Mouse (Mus musculus) midbrain, embryonic 16.5 days (tissue): Measurements from ENCODE around the gene Plxnc1. TPM values are rescaled to one million over a fixed set of nuclear protein-coding genes. Genes with fewer than 3 reads are reported as not detected.

ENCODE experiments used
- ATAC-seq: fragments of 200-750 bp; cut with Nextera tagmentation; 2 replicates; pipeline ENCODE4 v1.8.0; 2017; ENCODE audit warnings: moderate TSS enrichment
- H3K27ac ChIP-seq: fragments of 300-500 bp; sonication (generic); 2 replicates; pipeline ENCODE4 v1.5.1; 2014; ENCODE audit warnings: mild to moderate bottlenecking, low read length, mixed read lengths
- H3K27me3 ChIP-seq: fragments of 300-500 bp; sonication (generic); 2 replicates; pipeline ENCODE4 v1.6.1; 2014; ENCODE audit warnings: low read depth, low read length, mixed read lengths; ENCODE audit not compliant: control insufficient read depth, insufficient read depth
- H3K36me3 ChIP-seq: fragments of 300-500 bp; sonication (generic); 2 replicates; pipeline ENCODE4 v1.6.1; 2014; ENCODE audit warnings: mild to moderate bottlenecking, low read length, moderate library complexity, mixed read lengths; ENCODE audit not compliant: control insufficient read depth, insufficient read depth
- H3K4me1 ChIP-seq: fragments of 300-500 bp; sonication (generic); 2 replicates; pipeline ENCODE4 v1.6.1; 2014; ENCODE audit warnings: mild to moderate bottlenecking, low read length, mixed read lengths; ENCODE audit not compliant: control insufficient read depth, insufficient read depth
- H3K4me2 ChIP-seq: fragments of 300-500 bp; sonication (generic); 2 replicates; pipeline ENCODE4 v1.6.1; 2014; ENCODE audit warnings: mild to moderate bottlenecking, low read length, mixed read lengths
- H3K4me3 ChIP-seq: fragments of 300-500 bp; sonication (generic); 2 replicates; pipeline ENCODE4 v1.5.1; 2014; ENCODE audit warnings: low read depth, mild to moderate bottlenecking, low read length, moderate library complexity, mixed read lengths
- H3K9ac ChIP-seq: fragments of 300-500 bp; sonication (generic); 2 replicates; pipeline ENCODE4 v1.6.1; 2014; ENCODE audit warnings: low read depth, low read length, mixed read lengths
- H3K9me3 ChIP-seq: fragments of 300-500 bp; sonication (generic); replicated peaks from 2 replicates; pipeline ENCODE4 v1.6.1; 2014; ENCODE audit warnings: mild to moderate bottlenecking, low read length, mixed read lengths; ENCODE audit not compliant: control insufficient read depth, poor library complexity, severe bottlenecking
- WGBS: fragments of 180-500 bp; shearing (Covaris S2); extraction: QIAGEN DNeasy Blood & Tissue Kit; methylation state at CpG from one replicate; pipeline ENCODE4 v1.1.7; 2014; 5-methylcytosine and 5-hydroxymethylcytosine counted together
- polyA plus RNA-seq: library from polyadenylated mRNA; unstranded; fragments of >200 nt; fragmentation: Nextera tagmentation; extraction: Ambion mirVana; gene quantifications from 2 replicates; pipeline ENCODE4 v1.2.1, GENCODE M21; 2015

Plxnc1 gene
- polyA plus RNA-seq, 1 experiment from 2014 or later, result 14.6 TPM

GRCm38 (mm10) chr10:94912551-94912950 lies 32.1 kb downstream of the Plxnc1 start:
- Histone ChIP-seq H3K4me1 (no peaks in the 10 kb centered on the region), H3K27ac (no peak overlapping the region), H3K9me3 (no peaks in the 10 kb centered on the region), H3K4me2 (no peak overlapping the region), H3K4me3 (no peak overlapping the region), H3K9ac (no peak overlapping the region), H3K36me3 (no peaks in the 10 kb centered on the region), H3K27me3 (no peaks in the 10 kb centered on the region)
- WGBS, result 82% methylated on average over 1 of the region's 1 CpGs
- ATAC-seq, result no peak

- Histone ChIP-seq H3K9ac (no peak overlapping the region), H3K27ac (no peak overlapping the region), H3K4me3 (no peak overlapping the region), H3K9me3 (no peaks in the 10 kb centered on the region), H3K27me3 (no peaks in the 10 kb centered on the region), H3K36me3 (no peaks in the 10 kb centered on the region), H3K4me2 (no peak overlapping the region), H3K4me1 (peaks cover 8% of the 10 kb centered on the region)
- no peak for ATAC-seq
- WGBS, result 88% methylated on average over 6 of the region's 6 CpGs
Measured at GRCm38 (mm10) chr10:94911102-94911501, 33.5 kb downstream of the Plxnc1 start.

GRCm38 (mm10) chr10:94910570-94910969 lies 34.1 kb downstream of the Plxnc1 start:
- Histone ChIP-seq H3K27me3 (no peaks in the 10 kb centered on the region), H3K27ac (no peak overlapping the region), H3K9me3 (no peaks in the 10 kb centered on the region), H3K4me1 (peaks cover 12% of the 10 kb centered on the region), H3K4me3 (no peak overlapping the region), H3K36me3 (no peaks in the 10 kb centered on the region), H3K4me2 (no peak overlapping the region), H3K9ac (no peak overlapping the region)
- WGBS, result 92% methylated on average over 4 of the region's 4 CpGs
- no peak for ATAC-seq

- Histone ChIP-seq H3K27me3 (no peaks in the 10 kb centered on the region), H3K4me3 (no peak overlapping the region), H3K9ac (no peak overlapping the region), H3K27ac (no peak overlapping the region), H3K9me3 (no peaks in the 10 kb centered on the region), H3K4me1 (peaks cover 17% of the 10 kb centered on the region), H3K4me2 (no peak overlapping the region), H3K36me3 (no peaks in the 10 kb centered on the region)
- 81% methylated on average over 2 of the region's 2 CpGs for WGBS
- ATAC-seq, result no peak
Measured at GRCm38 (mm10) chr10:94909789-94910188, 34.8 kb downstream of the Plxnc1 start.

GRCm38 (mm10) chr10:94908976-94909717 lies 35.5 kb downstream of the Plxnc1 start:
- no peak overlapping the region for H3K4me3 ChIP-seq
- WGBS, result 91% methylated on average over 11 of the region's 11 CpGs

GRCm38 (mm10) chr10:94905689-94906473 lies 38.8 kb downstream of the Plxnc1 start:
- WGBS, result 16% methylated on average over 21 of the region's 21 CpGs

More at GRCm38 (mm10) chr10:94908976-94909717, 35.5 kb downstream of the Plxnc1 start:
- Histone ChIP-seq H3K36me3 (no peaks in the 10 kb centered on the region), H3K9me3 (no peaks in the 10 kb centered on the region), H3K4me1 (peaks cover 23% of the 10 kb centered on the region), H3K4me2 (no peak overlapping the region), H3K27ac (no peak overlapping the region), H3K9ac (no peak overlapping the region), H3K27me3 (no peaks in the 10 kb centered on the region)
- ATAC-seq, result no peak

GRCm38 (mm10) chr10:94905219-94905618 lies 39.4 kb downstream of the Plxnc1 start:
- no peak overlapping the region for H3K9ac ChIP-seq

More at GRCm38 (mm10) chr10:94905689-94906473, 38.8 kb downstream of the Plxnc1 start:
- peak; percentile 97 for ATAC-seq
- Histone ChIP-seq H3K4me1 (peaks cover 26% of the 10 kb centered on the region), H3K4me2 (peak overlapping the region; percentile 44), H3K27me3 (no peaks in the 10 kb centered on the region), H3K27ac (peak overlapping the region; percentile 91), H3K9ac (no peak overlapping the region), H3K36me3 (no peaks in the 10 kb centered on the region), H3K9me3 (no peaks in the 10 kb centered on the region), H3K4me3 (peak overlapping the region; percentile 14; the same call in 1 of the 2 replicates)

GRCm38 (mm10) chr10:94896950-94897349 lies 47.7 kb downstream of the Plxnc1 start:
- Histone ChIP-seq H3K27ac (no peak overlapping the region), H3K4me2 (no peak overlapping the region), H3K27me3 (no peaks in the 10 kb centered on the region), H3K36me3 (no peaks in the 10 kb centered on the region; the same call in 1 of the 2 replicates), H3K9ac (no peak overlapping the region), H3K4me1 (no peaks in the 10 kb centered on the region), H3K4me3 (no peak overlapping the region), H3K9me3 (no peaks in the 10 kb centered on the region)
- ATAC-seq, result no peak
- WGBS, result 78% methylated on average over 6 of the region's 6 CpGs

More at GRCm38 (mm10) chr10:94905219-94905618, 39.4 kb downstream of the Plxnc1 start:
- ATAC-seq, result peak; percentile 57
- WGBS, result 8% methylated on average over 4 of the region's 5 CpGs
- Histone ChIP-seq H3K27ac (peak overlapping the region; percentile 91), H3K27me3 (no peaks in the 10 kb centered on the region), H3K4me2 (peak overlapping the region; percentile 44), H3K9me3 (no peaks in the 10 kb centered on the region), H3K36me3 (no peaks in the 10 kb centered on the region), H3K4me1 (peaks cover 26% of the 10 kb centered on the region), H3K4me3 (no peak overlapping the region)

- no peak overlapping the region for H3K27ac ChIP-seq
- WGBS, result 93% methylated on average over 2 of the region's 2 CpGs
- H3K4me1 ChIP-seq, result no peaks in the 10 kb centered on the region
Measured at GRCm38 (mm10) chr10:94896311-94896710, 48.3 kb downstream of the Plxnc1 start.

More at GRCm38 (mm10) chr10:94896311-94896710, 48.3 kb downstream of the Plxnc1 start:
- no peak for ATAC-seq
- Histone ChIP-seq H3K4me3 (no peak overlapping the region), H3K9me3 (no peaks in the 10 kb centered on the region), H3K36me3 (no peaks in the 10 kb centered on the region; the same call in 1 of the 2 replicates), H3K4me2 (no peak overlapping the region), H3K9ac (no peak overlapping the region), H3K27me3 (no peaks in the 10 kb centered on the region)
